Mouse (Mus musculus): ENCODE data around the gene Arhgef10l.

Arhgef10l gene

GRCm38 (mm10) chr4:140631276-140631849 is 34.4 kb downstream of the Arhgef10l start:
- DNase-seq (ENCODE audit: low spot score) = no peak

GRCm38 (mm10) chr4:140630651-140631241 is 35.1 kb downstream of the Arhgef10l start:
- DNase-seq (ENCODE audit: low spot score) = no peak

- DNase-seq (ENCODE audit: low spot score) = no peak
Measured at GRCm38 (mm10) chr4:140630136-140630535, 35.7 kb downstream of the Arhgef10l start.

GRCm38 (mm10) chr4:140628971-140629370 is 36.8 kb downstream of the Arhgef10l start:
- DNase-seq (ENCODE audit: low spot score) = no peak

- peak; percentile 49 for DNase-seq (ENCODE audit: low spot score)
Measured at GRCm38 (mm10) chr4:140628412-140628943, 37.3 kb downstream of the Arhgef10l start.

- DNase-seq (ENCODE audit: low spot score) = no peak
Measured at GRCm38 (mm10) chr4:140625651-140626525, 39.9 kb downstream of the Arhgef10l start.

- DNase-seq (ENCODE audit: low spot score) = peak; percentile 94
Measured at GRCm38 (mm10) chr4:140624468-140625176, 41.2 kb downstream of the Arhgef10l start.

- DNase-seq (ENCODE audit: low spot score) = peak; percentile 43
Measured at GRCm38 (mm10) chr4:140624087-140624467, 41.7 kb downstream of the Arhgef10l start.

GRCm38 (mm10) chr4:140622819-140623218 is 43.0 kb downstream of the Arhgef10l start:
- no peak for DNase-seq (ENCODE audit: low spot score)

- no peak for DNase-seq (ENCODE audit: low spot score)
Measured at GRCm38 (mm10) chr4:140620496-140620895, 45.3 kb downstream of the Arhgef10l start.

- peak; percentile 26 for DNase-seq (ENCODE audit: low spot score)
Measured at GRCm38 (mm10) chr4:140617391-140618385, 48.1 kb downstream of the Arhgef10l start.

- no peak for DNase-seq (ENCODE audit: low spot score)
Measured at GRCm38 (mm10) chr4:140616894-140617293, 48.9 kb downstream of the Arhgef10l start.

GRCm38 (mm10) chr4:140616196-140616595 is 49.6 kb downstream of the Arhgef10l start:
- no peak for DNase-seq (ENCODE audit: low spot score)

- no peak for DNase-seq (ENCODE audit: low spot score)
Measured at GRCm38 (mm10) chr4:140615771-140616170, 50.0 kb downstream of the Arhgef10l start.

- peak; percentile 20 for DNase-seq (ENCODE audit: low spot score)
Measured at GRCm38 (mm10) chr4:140614553-140614952, 51.3 kb downstream of the Arhgef10l start.

GRCm38 (mm10) chr4:140614145-140614544 is 51.7 kb downstream of the Arhgef10l start:
- no peak for DNase-seq (ENCODE audit: low spot score)

GRCm38 (mm10) chr4:140610841-140611609 is 54.8 kb downstream of the Arhgef10l start:
- no peak for DNase-seq (ENCODE audit: low spot score)

GRCm38 (mm10) chr4:140608228-140608720 is 57.5 kb downstream of the Arhgef10l start:
- DNase-seq (ENCODE audit: low spot score) = no peak

GRCm38 (mm10) chr4:140606779-140607178 is 59.0 kb downstream of the Arhgef10l start:
- DNase-seq (ENCODE audit: low spot score) = no peak

- DNase-seq (ENCODE audit: low spot score) = no peak
Measured at GRCm38 (mm10) chr4:140606197-140606596, 59.6 kb downstream of the Arhgef10l start.

Data from retina, embryonic 14.5 days (tissue).